Mouse (Mus musculus) stomach, embryonic 16.5 days (tissue): ENCODE measurements at regions not wholly inside any gene's neighbourhood (a gene's known extent, or its start where the extent isn't known, plus 50 kb on each side); places are given as distances from the start of the nearest gene placed in this dataset.

Experiments used
- ATAC-seq: fragments of 200-750 bp; cut with Nextera tagmentation; 2 replicates; pipeline ENCODE4 v1.8.0; 2017; ENCODE audit warnings: moderate number of reproducible peaks, moderate TSS enrichment; ENCODE audit not compliant: insufficient read depth, low FRiP score
- H3K27ac ChIP-seq: fragments of 300-500 bp; sonication (generic); 2 replicates; pipeline ENCODE4 v1.5.1; 2014; ENCODE audit warnings: low read length
- H3K27me3 ChIP-seq: fragments of 300-500 bp; sonication (generic); 2 replicates; pipeline ENCODE4 v1.6.1; 2014; ENCODE audit warnings: low read length, control low read depth, mixed read lengths; ENCODE audit not compliant: control insufficient read depth, insufficient read depth
- H3K36me3 ChIP-seq: fragments of 300-500 bp; sonication (generic); 2 replicates; pipeline ENCODE4 v1.6.1; 2014; ENCODE audit warnings: low read length; ENCODE audit not compliant: control insufficient read depth, insufficient read depth
- H3K4me1 ChIP-seq: fragments of 300-500 bp; sonication (generic); 2 replicates; pipeline ENCODE4 v1.6.1; 2014; ENCODE audit warnings: low read length, control low read depth, mixed read lengths; ENCODE audit not compliant: control insufficient read depth, insufficient read depth
- H3K4me2 ChIP-seq: fragments of 300-500 bp; sonication (generic); 2 replicates; pipeline ENCODE4 v1.6.1; 2014; ENCODE audit warnings: low read depth, low read length, mixed read lengths
- H3K4me3 ChIP-seq: fragments of 300-500 bp; sonication (generic); replicated peaks from 2 replicates; pipeline ENCODE4 v1.5.1; 2014; ENCODE audit warnings: mild to moderate bottlenecking, low read length
- H3K9ac ChIP-seq: fragments of 300-500 bp; sonication (generic); 2 replicates; pipeline ENCODE4 v1.6.1; 2014; ENCODE audit warnings: low read length
- H3K9me3 ChIP-seq: fragments of 300-500 bp; sonication (generic); replicated peaks from 2 replicates; pipeline ENCODE4 v1.6.1; 2016; ENCODE audit warnings: low read length, control low read depth; ENCODE audit not compliant: control insufficient read depth
- WGBS: fragments of 180-500 bp; shearing (Covaris S2); extraction: QIAGEN DNeasy Blood & Tissue Kit; methylation state at CpG from one replicate; pipeline ENCODE4 v1.1.7; 2014; 5-methylcytosine and 5-hydroxymethylcytosine counted together

GRCm38 (mm10) chr9:69617328-69617727 is 143.4 kb downstream of the Foxb1 start:
- Histone ChIP-seq H3K27me3 (no peaks in the 10 kb centered on the region), H3K27ac (no peak overlapping the region), H3K36me3 (no peaks in the 10 kb centered on the region), H3K4me1 (no peaks in the 10 kb centered on the region), H3K4me2 (no peak overlapping the region), H3K9me3 (no peaks in the 10 kb centered on the region), H3K9ac (no peak overlapping the region), H3K4me3 (no peak overlapping the region)
- 79% methylated on average over 2 of the region's 2 CpGs for WGBS
- no peak for ATAC-seq

DNA sequence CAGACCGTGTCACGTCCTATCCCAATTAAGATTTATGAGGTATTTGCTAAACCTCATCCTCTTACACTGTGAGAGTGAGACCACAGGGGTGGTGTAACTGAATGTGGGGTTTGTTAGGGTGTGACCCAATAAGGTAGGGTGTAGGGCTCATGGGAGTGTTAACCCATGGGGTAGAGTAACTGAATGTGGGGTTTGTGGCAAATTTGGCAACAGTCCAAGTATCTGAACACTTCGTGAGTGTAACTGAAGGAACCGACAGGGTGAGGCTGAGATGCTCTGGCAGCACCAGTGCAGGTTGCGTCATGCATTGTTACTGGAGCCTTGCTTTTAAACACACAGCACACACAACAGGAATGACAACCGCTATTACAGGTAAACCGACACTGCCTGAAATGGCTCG is 144.1 kb downstream of the Anxa2 start:
- Histone ChIP-seq H3K9ac (no peak overlapping the region), H3K4me1 (no peaks in the 10 kb centered on the region), H3K9me3 (no peaks in the 10 kb centered on the region), H3K36me3 (no peaks in the 10 kb centered on the region), H3K27ac (no peak overlapping the region), H3K4me2 (no peak overlapping the region), H3K4me3 (no peak overlapping the region), H3K27me3 (no peaks in the 10 kb centered on the region)
- ATAC-seq: no peak
- 49% methylated on average over 8 of the region's 8 CpGs for WGBS

GRCm38 (mm10) chr9:69592329-69593062 is 139.1 kb downstream of the Anxa2 start:
- H3K9me3 ChIP-seq: no peaks in the 10 kb centered on the region
- no peak overlapping the region for H3K9ac ChIP-seq
- H3K36me3 ChIP-seq: no peaks in the 10 kb centered on the region
- H3K4me2 ChIP-seq: no peak overlapping the region
- H3K4me3 ChIP-seq: no peak overlapping the region
- no peak for ATAC-seq
- 73% methylated on average over 15 of the region's 15 CpGs for WGBS
- H3K4me1 ChIP-seq: no peaks in the 10 kb centered on the region
- no peak overlapping the region for H3K27ac ChIP-seq
- no peaks in the 10 kb centered on the region for H3K27me3 ChIP-seq

DNA sequence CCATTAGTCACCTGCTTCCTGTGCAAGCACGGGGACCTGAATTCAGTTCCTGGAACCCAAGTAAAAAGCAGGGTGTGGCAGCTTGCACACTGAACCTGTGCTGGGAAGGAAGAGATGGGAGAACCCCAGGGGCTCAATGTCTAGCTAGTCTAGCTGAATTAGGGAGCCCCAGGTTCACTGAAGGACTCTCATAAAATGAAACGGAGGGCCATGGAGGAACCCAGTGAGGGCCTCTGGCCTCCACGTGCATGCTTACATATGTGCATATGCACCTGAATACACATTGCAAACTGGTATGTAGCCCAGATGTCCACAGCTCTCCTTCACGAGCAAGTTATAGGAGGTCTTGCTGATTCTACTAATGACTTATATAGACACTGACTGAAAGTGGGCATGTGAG is 135.4 kb downstream of the Anxa2 start:
- H3K27ac ChIP-seq: no peak overlapping the region
- H3K4me2 ChIP-seq: no peak overlapping the region
- no peak for ATAC-seq
- 83% methylated on average over 4 of the region's 4 CpGs for WGBS
- H3K4me1 ChIP-seq: no peaks in the 10 kb centered on the region
- H3K36me3 ChIP-seq: no peaks in the 10 kb centered on the region
- H3K9ac ChIP-seq: no peak overlapping the region
- no peak overlapping the region for H3K4me3 ChIP-seq
- H3K27me3 ChIP-seq: no peaks in the 10 kb centered on the region
- H3K9me3 ChIP-seq: no peaks in the 10 kb centered on the region

DNA sequence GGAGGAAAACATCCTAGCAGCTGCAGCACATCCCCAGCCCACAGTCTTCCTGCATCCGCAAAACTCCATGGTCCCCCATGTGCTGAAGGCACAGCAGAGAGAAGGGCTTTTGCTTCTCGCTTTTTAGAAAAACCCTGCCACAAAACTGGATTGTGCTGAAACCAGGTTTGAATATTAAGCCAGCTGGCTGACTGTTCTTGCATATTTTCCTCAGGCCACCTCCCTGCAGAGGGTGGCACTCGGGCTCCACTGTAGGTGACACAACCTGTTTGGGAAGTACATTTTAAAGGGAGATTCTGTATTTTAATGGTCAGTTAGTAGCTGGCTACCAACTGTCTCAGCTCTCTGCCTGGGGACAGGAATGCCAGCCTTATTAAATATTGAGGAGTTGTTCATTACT is 133.7 kb downstream of the Anxa2 start:
- ATAC-seq: no peak
- H3K36me3 ChIP-seq: no peaks in the 10 kb centered on the region
- WGBS: 77% methylated on average over 3 of the region's 3 CpGs

DNA sequence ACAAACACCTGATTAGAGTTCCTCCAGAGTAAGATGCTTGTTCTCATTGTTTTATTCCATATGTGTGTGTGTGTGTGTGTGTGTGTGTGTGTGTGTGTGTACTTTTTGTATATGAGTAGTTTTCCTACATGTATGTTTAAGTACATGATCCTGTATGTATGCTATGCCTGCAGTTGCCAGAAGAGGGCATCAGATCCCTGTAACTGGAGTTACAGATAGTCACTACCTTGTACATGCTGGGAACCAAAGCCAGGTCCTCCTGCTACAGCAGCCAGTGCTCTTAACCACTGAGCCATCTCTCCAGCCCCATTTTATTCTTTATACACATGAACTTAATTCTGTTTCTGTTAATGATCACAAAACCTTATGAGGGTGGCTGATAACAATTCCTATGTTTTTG is 127.8 kb downstream of the Anxa2 start:
- H3K4me1 ChIP-seq: no peaks in the 10 kb centered on the region
- H3K27me3 ChIP-seq: no peaks in the 10 kb centered on the region
- no peaks in the 10 kb centered on the region for H3K36me3 ChIP-seq
- no peak overlapping the region for H3K27ac ChIP-seq
- no peak overlapping the region for H3K4me2 ChIP-seq
- no peak for ATAC-seq
- H3K9me3 ChIP-seq: no peaks in the 10 kb centered on the region
- H3K4me3 ChIP-seq: no peak overlapping the region
- H3K9ac ChIP-seq: no peak overlapping the region

More for the DNA sequence above, 133.7 kb downstream of the Anxa2 start:
- no peak overlapping the region for H3K27ac ChIP-seq
- no peaks in the 10 kb centered on the region for H3K4me1 ChIP-seq
- no peaks in the 10 kb centered on the region for H3K27me3 ChIP-seq
- no peaks in the 10 kb centered on the region for H3K9me3 ChIP-seq
- H3K4me3 ChIP-seq: no peak overlapping the region
- no peak overlapping the region for H3K9ac ChIP-seq
- H3K4me2 ChIP-seq: no peak overlapping the region

DNA sequence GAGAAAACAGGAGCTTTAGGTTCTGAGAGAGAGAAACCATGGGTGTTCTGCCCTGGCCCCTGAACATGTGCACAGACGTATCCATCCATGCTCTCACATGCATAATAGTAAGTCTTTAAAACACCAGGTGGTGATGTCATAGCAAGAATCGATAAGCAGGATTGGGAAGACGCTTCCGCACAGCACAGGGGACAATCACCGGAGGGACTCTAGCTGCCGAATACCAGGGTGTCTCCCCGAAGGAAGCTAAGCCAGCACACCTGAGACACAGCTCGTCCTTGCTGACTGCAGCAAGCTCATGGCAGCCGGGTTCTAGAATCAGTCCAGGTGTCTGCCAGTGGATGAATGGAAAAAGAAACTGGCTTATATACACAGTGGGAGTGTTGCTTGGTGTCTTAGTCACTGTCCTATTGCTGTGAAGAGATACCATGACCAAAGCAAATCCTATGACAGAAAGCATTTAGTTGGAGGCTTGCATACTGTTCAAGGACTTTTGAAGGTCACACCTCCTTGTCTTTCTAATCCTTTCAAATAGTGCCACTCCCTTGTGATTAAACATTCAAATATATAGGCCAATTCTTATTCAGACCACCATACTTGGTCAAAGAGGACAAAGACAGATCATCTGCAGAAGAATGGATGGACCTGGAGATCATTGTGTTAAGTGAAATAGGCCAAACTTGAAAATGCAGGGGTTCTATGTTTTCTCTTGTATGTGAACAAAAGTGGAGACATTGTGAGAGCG is 124.4 kb downstream of the Anxa2 start:
- no peak overlapping the region for H3K4me3 ChIP-seq
- WGBS: 92% methylated on average over 10 of the region's 10 CpGs
- H3K4me2 ChIP-seq: no peak overlapping the region
- no peaks in the 10 kb centered on the region for H3K9me3 ChIP-seq
- no peak for ATAC-seq
- H3K27me3 ChIP-seq: no peaks in the 10 kb centered on the region
- H3K36me3 ChIP-seq: no peaks in the 10 kb centered on the region
- no peak overlapping the region for H3K27ac ChIP-seq
- H3K9ac ChIP-seq: no peak overlapping the region
- H3K4me1 ChIP-seq: no peaks in the 10 kb centered on the region

- 51% methylated on average over 14 of the region's 14 CpGs for WGBS
- H3K36me3 ChIP-seq: no peaks in the 10 kb centered on the region
- H3K27me3 ChIP-seq: no peaks in the 10 kb centered on the region
- H3K4me3 ChIP-seq: no peak overlapping the region
- H3K9me3 ChIP-seq: no peaks in the 10 kb centered on the region
- H3K27ac ChIP-seq: no peak overlapping the region
- no peak overlapping the region for H3K4me2 ChIP-seq
- no peak overlapping the region for H3K9ac ChIP-seq
- no peak for ATAC-seq
- no peaks in the 10 kb centered on the region for H3K4me1 ChIP-seq
These were observed 122.0 kb downstream of the Anxa2 start for GRCm38 (mm10) chr9:69575386-69575785.

GRCm38 (mm10) chr9:69568631-69569230 is 115.3 kb downstream of the Anxa2 start:
- Histone ChIP-seq H3K9me3 (no peaks in the 10 kb centered on the region), H3K4me3 (no peak overlapping the region), H3K36me3 (no peaks in the 10 kb centered on the region), H3K9ac (no peak overlapping the region), H3K27me3 (no peaks in the 10 kb centered on the region), H3K4me2 (no peak overlapping the region), H3K27ac (no peak overlapping the region), H3K4me1 (no peaks in the 10 kb centered on the region)
- peak; percentile 60; the same call in 1 of the 2 replicates for ATAC-seq
- 27% methylated on average over 13 of the region's 13 CpGs for WGBS
